Mouse (Mus musculus) 3134 (cell line): Measurements from ENCODE around the gene Gpr61.

Experiments used
- DNase-seq: peaks from one replicate; pipeline ENCODE4 v3.0.0-alpha.2; 2011; ENCODE audit warnings: low spot score; ENCODE audit not compliant: insufficient read length; ENCODE audit errors: extremely low read depth

The Gpr61 gene

GRCm38 (mm10) chr3:108154656-108155055, at the start of gene Gpr61:
Gene Gpr61 (minus strand): TSS chr3:108154882.
- no peak for DNase-seq

- DNase-seq: no peak
Observed at GRCm38 (mm10) chr3:108204470-108204869, 49.8 kb upstream of the Gpr61 start.

- peak; percentile 41 for DNase-seq
Observed at GRCm38 (mm10) chr3:108203621-108204325, 49.1 kb upstream of the Gpr61 start.

DNA sequence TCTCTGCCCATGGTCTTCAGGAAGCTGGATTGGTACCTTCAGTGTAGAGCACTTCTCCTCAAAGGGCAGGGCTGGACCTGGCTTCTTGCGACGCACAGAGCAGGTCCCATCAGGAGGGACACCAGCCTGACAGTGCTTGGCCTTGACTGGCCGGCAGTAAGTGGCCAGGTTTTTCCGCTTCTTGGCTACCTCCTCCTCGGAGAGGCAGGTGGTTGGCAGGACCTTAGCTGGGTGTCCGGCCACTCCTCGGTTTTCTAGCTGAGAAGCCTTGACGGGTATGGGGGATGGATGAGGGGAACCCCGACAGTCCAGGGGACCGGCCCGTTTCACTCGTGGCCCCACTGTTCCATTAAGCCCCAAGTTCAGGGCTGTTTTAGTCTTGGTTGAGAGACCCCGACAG, 48.5 kb upstream of the Gpr61 start:
- DNase-seq: no peak

DNA sequence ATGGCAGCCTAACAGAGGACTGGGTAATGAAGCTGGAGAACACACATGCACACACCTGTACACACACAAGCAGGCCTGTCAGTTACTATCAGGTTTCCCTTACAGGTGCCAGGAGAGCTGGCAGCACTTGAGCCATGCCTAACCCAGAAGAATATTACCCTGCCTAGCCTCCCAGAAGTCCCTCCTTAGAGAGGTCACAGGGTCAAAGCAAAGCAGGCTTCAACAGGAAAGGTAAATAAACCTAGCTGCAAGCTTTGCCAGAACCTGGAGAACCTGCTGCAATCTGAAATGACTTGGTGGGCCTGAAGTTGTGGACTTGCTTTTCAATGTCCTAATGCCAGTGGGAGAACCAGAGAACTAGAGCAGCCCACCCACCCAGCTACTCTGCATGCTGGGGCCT, 47.8 kb upstream of the Gpr61 start:
- no peak for DNase-seq

- peak; percentile 97 for DNase-seq
Observed at GRCm38 (mm10) chr3:108200329-108201323, 45.9 kb upstream of the Gpr61 start, which contains the start of gene Cyb561d1. Gene Cyb561d1 (minus strand): TSS chr3:108201212.

DNA sequence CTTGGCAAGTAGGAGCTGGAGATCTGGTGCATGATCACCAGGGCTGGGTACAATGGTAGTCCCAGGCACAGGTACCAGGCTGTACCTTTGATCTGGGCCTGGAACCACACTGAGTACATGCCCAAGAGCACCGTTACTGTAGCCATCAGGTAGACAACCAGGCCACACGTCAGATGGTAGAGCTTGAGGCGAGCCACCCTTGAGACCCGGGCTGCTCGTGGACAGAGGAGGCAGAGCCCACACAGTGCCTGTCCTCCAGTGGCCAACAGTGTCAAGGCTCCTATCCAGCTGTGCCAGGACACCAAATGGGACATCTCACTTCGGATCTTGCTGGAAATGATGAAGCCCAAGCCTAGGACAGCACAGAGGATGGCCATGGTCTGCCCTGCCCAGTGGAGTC, 44.5 kb upstream of the Gpr61 start:
- no peak for DNase-seq

DNA sequence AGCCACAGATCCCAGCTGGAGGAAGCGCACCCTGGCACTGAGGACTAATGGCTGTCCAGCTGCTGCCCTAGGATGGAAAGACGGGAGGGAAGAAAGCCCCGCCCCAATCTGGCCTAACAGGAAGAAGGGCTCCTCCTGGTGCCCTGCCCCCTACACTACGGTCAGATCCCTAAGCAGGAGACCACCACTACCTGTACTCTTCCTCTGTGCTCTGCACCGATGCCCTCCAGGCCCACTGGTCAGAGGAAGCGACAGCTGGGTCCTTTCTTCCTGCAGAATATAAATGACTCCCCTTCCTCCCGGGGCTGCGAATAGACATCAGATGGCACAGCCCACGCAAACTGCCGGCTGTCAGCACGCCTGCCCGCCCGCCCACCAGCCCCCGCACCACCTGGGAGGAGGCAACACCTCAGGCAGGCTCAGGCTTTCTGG, 42.4 kb upstream of the Gpr61 start:
- no peak for DNase-seq

- no peak for DNase-seq
Observed at GRCm38 (mm10) chr3:108195941-108196590, 41.4 kb upstream of the Gpr61 start.

GRCm38 (mm10) chr3:108195287-108195686, 40.6 kb upstream of the Gpr61 start:
- DNase-seq: no peak

GRCm38 (mm10) chr3:108193686-108194085, 39.0 kb upstream of the Gpr61 start:
- no peak for DNase-seq

DNA sequence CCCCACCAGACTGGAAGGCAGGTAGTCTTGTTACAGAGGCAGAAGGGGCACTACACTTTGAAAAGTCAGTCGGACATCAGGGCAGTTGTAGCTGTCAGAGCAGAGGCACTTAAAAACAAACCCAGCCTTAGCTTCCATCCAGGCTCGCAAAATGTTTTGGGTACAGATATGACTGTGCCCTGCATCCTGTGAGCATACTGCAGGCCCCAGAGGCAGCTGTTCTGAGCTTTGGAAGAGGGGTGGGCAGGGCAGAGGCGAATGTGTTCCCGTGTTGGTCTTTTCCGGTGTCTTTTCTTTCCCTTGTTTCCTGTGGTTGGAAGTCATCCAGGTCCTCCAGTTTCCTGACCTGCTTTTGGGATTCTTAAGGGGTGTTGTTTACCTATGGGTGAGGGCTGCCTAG, 35.2 kb upstream of the Gpr61 start:
- DNase-seq: no peak

GRCm38 (mm10) chr3:108188716-108189490, 34.2 kb upstream of the Gpr61 start:
- no peak for DNase-seq

- no peak for DNase-seq
Observed at GRCm38 (mm10) chr3:108187111-108187795, 32.6 kb upstream of the Gpr61 start.

DNA sequence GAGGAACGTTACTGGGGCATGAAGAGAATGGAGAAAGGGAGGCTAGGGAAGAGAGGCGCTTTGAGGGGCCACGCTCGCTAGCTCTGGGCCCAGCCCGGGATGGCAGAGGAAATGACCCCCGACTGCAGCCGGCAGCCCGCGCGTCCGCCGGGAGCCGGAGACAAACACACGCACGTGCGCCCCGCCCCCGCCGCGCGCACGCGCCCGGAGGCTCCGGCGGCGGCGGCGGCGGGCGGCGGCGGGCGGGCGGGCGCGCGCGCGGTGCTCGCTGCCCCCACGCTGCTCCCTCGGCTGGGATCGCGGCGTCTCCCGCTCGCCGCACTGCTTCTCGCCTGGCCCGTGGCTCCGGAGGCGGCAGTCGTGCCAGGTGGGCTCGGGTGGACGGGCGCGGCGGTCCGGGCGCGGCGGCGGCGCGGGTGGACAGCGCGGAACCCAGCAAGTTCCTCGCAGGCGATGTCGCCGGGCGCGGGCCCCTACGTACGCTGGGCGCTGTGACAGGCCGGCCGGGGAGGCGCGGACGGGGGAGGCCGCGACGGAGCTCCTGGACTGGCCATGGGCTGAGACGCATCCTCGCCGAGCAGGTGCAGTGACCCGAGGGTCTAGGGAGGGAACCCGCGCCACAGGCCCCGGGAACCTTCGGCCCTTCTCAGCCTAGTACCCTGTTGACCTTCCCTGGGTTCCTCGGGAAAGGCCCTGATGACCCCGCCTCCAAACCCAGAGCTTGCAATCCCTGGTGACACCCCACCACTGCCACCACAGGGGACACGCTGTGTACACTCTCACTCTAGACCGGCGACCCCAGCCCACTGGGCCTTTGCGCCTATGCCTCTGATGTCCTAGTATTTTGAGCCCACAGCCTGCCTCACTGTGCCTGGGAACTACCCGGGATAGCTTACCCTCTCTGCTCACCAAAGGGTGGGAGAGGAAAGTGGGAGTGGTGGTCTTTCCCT, 31.7 kb upstream of the Gpr61 start, which contains the start of gene Amigo1:
TSS of gene Amigo1 (plus strand) at position 238 of the 950 bp plus-strand sequence.
- DNase-seq: peak; percentile 63

DNA sequence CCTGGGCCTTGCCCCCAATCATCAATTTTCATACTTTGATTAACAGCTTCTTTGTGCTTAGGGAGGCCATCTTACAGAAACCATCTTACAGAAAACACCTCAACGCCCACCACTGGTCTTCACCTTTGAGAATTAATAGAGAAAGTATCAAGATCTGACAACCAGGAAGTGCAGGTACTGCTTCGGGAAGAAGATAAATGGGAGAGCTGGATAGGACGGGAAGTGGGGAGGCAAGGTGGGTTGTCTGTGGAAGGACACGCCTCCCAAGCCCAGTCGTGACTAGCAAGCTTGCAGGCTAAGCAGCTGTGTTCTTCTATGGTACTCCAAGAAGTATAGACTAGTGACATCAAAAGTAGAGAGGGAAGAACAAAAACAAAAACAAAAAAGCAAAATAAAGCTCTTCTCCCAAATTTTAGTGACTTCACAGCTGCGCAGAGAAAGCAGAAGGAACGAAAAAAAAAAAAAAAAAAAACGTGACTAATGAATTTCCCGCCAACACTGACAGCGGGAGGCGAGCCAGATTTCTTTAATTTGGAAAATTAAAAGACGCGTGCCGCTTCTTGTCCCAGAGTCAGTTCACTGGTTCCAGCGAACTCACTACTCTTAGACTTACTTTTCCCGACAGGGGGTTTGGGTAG, 30.9 kb upstream of the Gpr61 start:
- no peak for DNase-seq

DNA sequence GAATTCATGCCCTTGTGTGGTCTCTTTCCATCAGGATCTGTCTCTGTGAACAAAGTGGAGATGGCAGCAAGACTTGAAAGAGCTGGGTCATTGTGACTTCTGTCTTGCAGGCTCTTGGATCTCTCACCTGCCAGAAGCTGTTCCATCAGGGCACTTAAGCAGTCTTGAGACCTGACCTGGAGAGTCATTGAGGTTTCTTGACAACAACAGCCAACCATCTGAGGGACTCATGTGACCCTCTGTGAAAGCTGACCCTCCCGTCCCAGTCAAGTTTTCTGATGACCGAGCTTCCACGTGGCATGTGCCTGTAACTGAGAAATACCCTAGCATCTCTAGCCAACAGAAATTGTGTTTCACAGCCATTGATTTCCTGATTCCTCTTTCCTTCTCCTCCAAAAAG, 30.1 kb upstream of the Gpr61 start:
- DNase-seq: no peak

- no peak for DNase-seq
Observed at GRCm38 (mm10) chr3:108180514-108180913, 25.8 kb upstream of the Gpr61 start.
